Mouse (Mus musculus) CH12.LX (cell line): ENCODE data around the gene Rasgrf2. TPM values are rescaled to one million over a fixed set of nuclear protein-coding genes. Genes with fewer than 3 reads are reported as not detected.

ENCODE experiments used
- DNase-seq: peaks from one replicate; pipeline ENCODE4 v3.0.0-alpha.2; 2013; ENCODE audit errors: extremely low read depth
- H3K27ac ChIP-seq: 2 replicates; pipeline ENCODE4 v1.5.1; 2012; ENCODE audit warnings: low read depth, mild to moderate bottlenecking, control low read depth, moderate library complexity; ENCODE audit not compliant: insufficient read depth
- H3K27me3 ChIP-seq: replicated peaks from 2 replicates; pipeline ENCODE3; 2012; ENCODE audit warnings: inconsistent platforms
- H3K36me3 ChIP-seq, 2 experiments: replicated peaks in 1 of 2; 2 replicates each; pipeline versions ENCODE3 to v1.6.1; 2012; ENCODE audit warnings: inconsistent platforms in 1 of 2, low read length in 1 of 2, mild to moderate bottlenecking in 1 of 2, mixed read lengths in 1 of 2, moderate library complexity in 1 of 2; ENCODE audit not compliant: control insufficient read depth in 1 of 2, insufficient read depth in 1 of 2
- H3K4me1 ChIP-seq, 2 experiments: 2 replicates each; pipeline ENCODE4 v1.6.1; 2012; ENCODE audit warnings: inconsistent platforms in 1 of 2, moderate library complexity in 1 of 2; ENCODE audit not compliant: insufficient read depth in 2 of 2, control insufficient read depth in 1 of 2
- H3K4me2 ChIP-seq: 2 replicates; pipeline ENCODE4 v1.6.1; 2012; ENCODE audit warnings: low read depth, mild to moderate bottlenecking, control low read depth; ENCODE audit not compliant: poor library complexity, insufficient read depth, severe bottlenecking
- H3K4me3 ChIP-seq, 3 experiments: fragments of 150-350 bp in 1 of 3; sonication (generic) in 1 of 3; replicated peaks in 1 of 3; 2 replicates each; pipeline versions ENCODE3 to v1.5.1; 2011 to 2012; ENCODE audit warnings: low read depth in 2 of 3, low read length in 2 of 3, mild to moderate bottlenecking in 2 of 3, moderate library complexity in 2 of 3, control low read depth in 1 of 3, improper control_type of control experiment in 1 of 3, inconsistent platforms in 1 of 3, mixed read lengths in 1 of 3; ENCODE audit not compliant: poor library complexity in 1 of 3
- H3K79me2 ChIP-seq: replicated peaks from 2 replicates; pipeline ENCODE4 v1.6.1; 2012; ENCODE audit warnings: mild to moderate bottlenecking, moderate library complexity; ENCODE audit not compliant: control insufficient read depth, poor library complexity, insufficient read depth, severe bottlenecking; ENCODE audit errors: extremely low read depth
- H3K9ac ChIP-seq: 2 replicates; pipeline ENCODE4 v1.6.1; 2012; ENCODE audit warnings: low read depth, mild to moderate bottlenecking, control low read depth, moderate library complexity; ENCODE audit not compliant: insufficient read depth
- H3K9me3 ChIP-seq: replicated peaks from 2 replicates; pipeline ENCODE3; 2012; ENCODE audit warnings: low read length, inconsistent platforms, mixed read lengths
- BHLHE40 ChIP-seq: IDR thresholded peaks from 2 replicates; pipeline ENCODE4 v1.6.1; 2011; ENCODE audit warnings: mild to moderate bottlenecking, low read depth, low read length, improper control_type of control experiment
- CTCF ChIP-seq, 2 experiments: IDR thresholded peaks in 1 of 2; conservative IDR thresholded peaks in 1 of 2; 2 replicates each; pipeline ENCODE4 v1.5.1; 2011 to 2012; ENCODE audit warnings: low read depth in 2 of 2, low read length in 2 of 2, improper control_type of control experiment in 1 of 2, inconsistent platforms in 1 of 2, mild to moderate bottlenecking in 1 of 2, moderate library complexity in 1 of 2
- E2F4 ChIP-seq: IDR thresholded peaks from 2 replicates; pipeline ENCODE4 v1.6.1; 2011; ENCODE audit warnings: low read depth, low read length, improper control_type of control experiment; ENCODE audit not compliant: insufficient replicate concordance
- EP300 ChIP-seq: IDR thresholded peaks from 2 replicates; pipeline ENCODE4 v1.6.1; 2011; ENCODE audit warnings: low read length, improper control_type of control experiment
- GABPA ChIP-seq: IDR thresholded peaks from 2 replicates; pipeline ENCODE4 v1.6.1; 2012; ENCODE audit warnings: low read depth, low read length, improper control_type of control experiment, inconsistent platforms; ENCODE audit not compliant: insufficient replicate concordance
- IRF4 ChIP-seq: IDR thresholded peaks from 2 replicates; pipeline ENCODE4 v1.6.1; 2014; ENCODE audit warnings: low read depth, mild to moderate bottlenecking, inconsistent platforms, low read length, improper control_type of control experiment
- JUN ChIP-seq: IDR thresholded peaks from 2 replicates; pipeline ENCODE4 v1.6.1; 2011; ENCODE audit warnings: low read depth, mild to moderate bottlenecking, low read length, improper control_type of control experiment, moderate library complexity; ENCODE audit not compliant: insufficient read depth
- JUND ChIP-seq: conservative IDR thresholded peaks from 2 replicates; pipeline ENCODE4 v1.6.1; 2011; ENCODE audit warnings: low read depth, low read length, improper control_type of control experiment
- MEF2A ChIP-seq: IDR thresholded peaks from 2 replicates; pipeline ENCODE4 v1.6.1; 2014; ENCODE audit warnings: low read depth, mild to moderate bottlenecking, inconsistent platforms, low read length, improper control_type of control experiment, borderline replicate concordance
- MXI1 ChIP-seq: IDR thresholded peaks from 2 replicates; pipeline ENCODE4 v1.6.1; 2011; ENCODE audit warnings: mild to moderate bottlenecking, low read depth, low read length, improper control_type of control experiment
- MYC ChIP-seq: IDR thresholded peaks from 2 replicates; pipeline ENCODE4 v1.6.1; 2011; ENCODE audit warnings: low read depth, mild to moderate bottlenecking, improper control_type of control experiment, low read length
- NELFE ChIP-seq: IDR thresholded peaks from 2 replicates; pipeline ENCODE4 v1.6.1; 2011; ENCODE audit warnings: low read depth, low read length, improper control_type of control experiment
- NRF1 ChIP-seq: IDR thresholded peaks from 2 replicates; pipeline ENCODE4 v1.6.1; 2014; ENCODE audit warnings: low read depth, mild to moderate bottlenecking, inconsistent platforms, low read length, improper control_type of control experiment, moderate library complexity
- POLR2AphosphoS2 ChIP-seq: IDR thresholded peaks from 2 replicates; pipeline ENCODE4 v1.6.1; 2011; ENCODE audit warnings: low read depth, low read length, improper control_type of control experiment
- RAD21 ChIP-seq: IDR thresholded peaks from 2 replicates; pipeline ENCODE4 v1.6.1; 2011; ENCODE audit warnings: low read depth, mild to moderate bottlenecking, low read length, improper control_type of control experiment, moderate library complexity
- RCOR1 ChIP-seq: conservative IDR thresholded peaks from 2 replicates; pipeline ENCODE4 v1.6.1; 2012; ENCODE audit warnings: low read depth, mild to moderate bottlenecking, inconsistent platforms, low read length, improper control_type of control experiment
- SMC3 ChIP-seq: IDR thresholded peaks from 2 replicates; pipeline ENCODE4 v1.6.1; 2011; ENCODE audit warnings: low read depth, low read length, improper control_type of control experiment
- ZC3H11A ChIP-seq: IDR thresholded peaks from 2 replicates; pipeline ENCODE4 v1.6.1; 2012; ENCODE audit warnings: low read depth, mild to moderate bottlenecking, inconsistent platforms, low read length, improper control_type of control experiment
- dilution Hi-C: fragments of 300-500 bp; cut with MboI; formaldehyde crosslinking; loops from 2 replicates; pipeline ENCODE4 v1.14.3; 2020; ENCODE audit warnings: low sequenced_read_pairs; ENCODE audit not compliant: extremely low pct_unique_long_range_greater_than_20kb, extremely low pct_ligation_motif_present
- in situ Hi-C: fragments of 300-500 bp; cut with MboI; formaldehyde crosslinking; loops from 3 replicates; pipeline ENCODE4 v1.14.3; 2019; ENCODE audit warnings: low sequenced_read_pairs, low pct_ligation_motif_present, low pct_unique_long_range_greater_than_20kb, mixed read lengths
- polyA plus RNA-seq: library from polyadenylated mRNA; unstranded; fragments of >175 nt; gene quantifications from 2 replicates; pipeline ENCODE4 v1.2.1, GENCODE M21; 2012; ENCODE audit warnings: low read depth; ENCODE audit not compliant: insufficient read length
- total RNA-seq, 2 experiments: library from RNA; depleted of rRNA; stranded (reverse); fragments of 300-350 nt in 1 of 2; fragments of >200 nt in 1 of 2; gene quantifications; 2 replicates each; pipeline ENCODE4 v1.2.3; 2012 to 2014

Rasgrf2 gene
- total and polyA plus RNA-seq, 3 experiments: 2.6 to 5.0 (median 4.7) TPM

- no peaks in the 10 kb centered on the region for H3K27me3 ChIP-seq
- H3K27ac ChIP-seq: no peak overlapping the region
- no peak overlapping the region for H3K9ac ChIP-seq
- no peaks in the 10 kb centered on the region for H3K9me3 ChIP-seq
- no peak overlapping the region for H3K4me2 ChIP-seq
- TF ChIP-seq MEF2A (0 out of 2 replicates have a peak, but pooled peaks have one; percentile 24), RAD21 (peak; percentile 95), ZC3H11A (peak; percentile 83), JUND (0 out of 2 replicates have a peak, but pooled peaks have one; percentile 16), CTCF (conservative IDR thresholded peaks at IDR 0.05 in 1 of 2, IDR thresholded peaks at IDR 0.05 in 1 of 2; ENCODE audit: low read depth in 2 of 2, low read length in 2 of 2) (peak; percentile 62 to 93; a peak in 3 of 4 replicates), SMC3 (peak; percentile 93), NRF1 (0 out of 2 replicates have a peak, but pooled peaks have one; percentile 3), NELFE (no peak), POLR2AphosphoS2 (no peak), IRF4 (0 out of 2 replicates have a peak, but pooled peaks have one; percentile 16), BHLHE40 (no peak), MXI1 (no peak), MYC (0 out of 2 replicates have a peak, but pooled peaks have one; percentile 47)
- no peak overlapping the region for H3K4me3 ChIP-seq
- H3K79me2 ChIP-seq: no peaks in the 10 kb centered on the region
- DNase-seq: peak; percentile 81
- no peaks in the 10 kb centered on the region for H3K4me1 ChIP-seq
- H3K36me3 ChIP-seq: peaks cover 0 to 6% of the 10 kb centered on the region in 2 experiments
- dilution Hi-C loops: no loop called here
- in situ Hi-C loops: loop anchor here (10.0 to 25.0 kb wide), 3 partner anchors 429 to 829 kb away; partner anchors contain the start of gene Fam151b
Observed at GRCm38 (mm10) chr13:91908202-91908980, 223.1 kb downstream of the Rasgrf2 start.

GRCm38 (mm10) chr13:91906338-91906737 is 225.1 kb downstream of the Rasgrf2 start:
- dilution Hi-C loops (no loop called here), in situ Hi-C loops (loop anchor here (10.0 to 25.0 kb wide), 3 partner anchors 431 to 831 kb away; partner anchors contain the start of gene Fam151b)
- Histone ChIP-seq H3K4me1 (no peaks in the 10 kb centered on the region), H3K79me2 (no peaks in the 10 kb centered on the region), H3K4me2 (no peak overlapping the region), H3K27ac (no peak overlapping the region), H3K9ac (no peak overlapping the region), H3K27me3 (no peaks in the 10 kb centered on the region), H3K36me3 (peaks cover 0 to 9% of the 10 kb centered on the region in 2 experiments), H3K9me3 (no peaks in the 10 kb centered on the region), H3K4me3 (no peak overlapping the region)
- DNase-seq: no peak
- TF ChIP-seq RCOR1: no peak
- TF ChIP-seq JUN: no peak
- no peak for TF ChIP-seq ZC3H11A
- no peak for TF ChIP-seq EP300
- TF ChIP-seq CTCF (conservative IDR thresholded peaks at IDR 0.05 in 1 of 2, IDR thresholded peaks at IDR 0.05 in 1 of 2; ENCODE audit: low read depth in 2 of 2, low read length in 2 of 2): no peak
- TF ChIP-seq E2F4: no peak
- TF ChIP-seq GABPA: no peak
